Mouse (Mus musculus) kidney, adult 9 months (tissue): ENCODE measurements at regions not wholly inside any gene's neighbourhood (a gene's known extent, or its start where the extent isn't known, plus 50 kb on each side); places are given as distances from the start of the nearest gene placed in this dataset.
A peak's percentile ranks its signal among the peaks of the same experiment; 100 is the strongest.

Experiments
- DNase-seq: peaks from one replicate; pipeline ENCODE4 v3.0.0; 2022

- no peak for DNase-seq
Measured at GRCm38 (mm10) chr11:91133753-91134270, 443.5 kb downstream of the Kif2b start.

- DNase-seq: no peak
Measured at GRCm38 (mm10) chr11:91132771-91133380, 444.5 kb downstream of the Kif2b start.

- no peak for DNase-seq
Measured at GRCm38 (mm10) chr11:91131960-91132359, 443.8 kb upstream of the Tom1l1 start.

GRCm38 (mm10) chr11:91098186-91098585 is 410.0 kb upstream of the Tom1l1 start:
- no peak for DNase-seq

- DNase-seq: peak; percentile 2
Measured at GRCm38 (mm10) chr11:91097552-91097951, 409.4 kb upstream of the Tom1l1 start.

GRCm38 (mm10) chr11:91096000-91096652 is 408.0 kb upstream of the Tom1l1 start:
- DNase-seq: no peak

- DNase-seq: no peak
Measured at GRCm38 (mm10) chr11:91065365-91065764, 377.2 kb upstream of the Tom1l1 start.

- DNase-seq: no peak
Measured at GRCm38 (mm10) chr11:91056966-91057597, 368.9 kb upstream of the Tom1l1 start.

GRCm38 (mm10) chr11:91053321-91053720 is 365.2 kb upstream of the Tom1l1 start:
- no peak for DNase-seq

- no peak for DNase-seq
Measured at GRCm38 (mm10) chr11:91051646-91052045, 363.5 kb upstream of the Tom1l1 start.

GRCm38 (mm10) chr11:91041486-91041885 is 353.3 kb upstream of the Tom1l1 start:
- no peak for DNase-seq
